Mouse (Mus musculus) limb, embryonic 10.5 days (tissue): ENCODE data around the gene Gm10283. TPM values are rescaled to one million over a fixed set of nuclear protein-coding genes. Genes with fewer than 3 reads are reported as not detected.
A peak's percentile ranks its signal among the peaks of the same experiment; 100 is the strongest.
"Not testable (repeated sequence)": the region's sequence is repeated elsewhere in the genome, so short reads cannot be mapped to it uniquely, and the experiment has no call there.

Source experiments
- DNase-seq: peaks from one replicate; pipeline ENCODE4 v3.0.0-alpha.2; 2017; ENCODE audit warnings: low spot score
- H3K27ac ChIP-seq: fragments of 300-500 bp; sonication (generic); 2 replicates; pipeline ENCODE4 v1.5.1; 2016; ENCODE audit warnings: mild to moderate bottlenecking
- H3K27me3 ChIP-seq: fragments of 300-500 bp; sonication (generic); 2 replicates; pipeline ENCODE4 v1.6.1; 2016; ENCODE audit warnings: low read depth, mild to moderate bottlenecking; ENCODE audit not compliant: poor library complexity, severe bottlenecking
- H3K36me3 ChIP-seq: fragments of 300-500 bp; sonication (generic); 2 replicates; pipeline ENCODE4 v1.6.1; 2016; ENCODE audit warnings: mild to moderate bottlenecking, moderate library complexity
- H3K4me1 ChIP-seq: fragments of 300-500 bp; sonication (generic); 2 replicates; pipeline ENCODE4 v1.6.1; 2016
- H3K4me3 ChIP-seq: fragments of 300-500 bp; sonication (generic); 2 replicates; pipeline ENCODE4 v1.5.1; 2016; ENCODE audit warnings: mild to moderate bottlenecking, moderate library complexity
- H3K9me3 ChIP-seq: fragments of 300-500 bp; sonication (generic); replicated peaks from 2 replicates; pipeline ENCODE4 v1.6.1; 2016; ENCODE audit warnings: mild to moderate bottlenecking
- WGBS: fragments of 180-500 bp; shearing (Covaris S2); methylation state at CpG from one replicate; pipeline ENCODE4 v1.1.7; 2016; 5-methylcytosine and 5-hydroxymethylcytosine counted together
- polyA plus RNA-seq: library from polyadenylated mRNA; unstranded; fragments of >200 nt; fragmentation: Nextera tagmentation; extraction: Ambion mirVana; gene quantifications from 2 replicates; pipeline ENCODE4 v1.2.1, GENCODE M21; 2016

The Gm10283 gene
- not detected in 2 replicates for polyA plus RNA-seq

DNA sequence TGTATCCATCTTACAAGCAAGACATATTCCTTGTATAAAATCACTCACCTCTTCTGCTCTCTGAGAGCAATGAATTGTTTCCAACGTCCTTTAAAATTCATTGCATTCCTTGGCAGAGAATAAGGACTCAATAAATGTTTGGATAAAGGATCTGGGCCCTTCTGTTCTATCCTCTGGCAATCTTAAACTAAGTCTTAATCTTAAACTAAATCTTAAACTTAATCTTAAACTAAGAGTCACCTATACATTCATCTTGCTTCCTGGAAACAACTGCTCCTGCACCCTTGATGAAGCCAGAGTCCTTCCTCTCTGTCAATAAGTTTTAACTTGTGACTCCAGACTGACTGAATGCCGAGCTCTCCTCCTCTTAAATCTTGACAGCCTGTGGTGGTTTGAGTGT is at the start of gene Gm10283:
TSS of gene Gm10283 (minus strand) at position 101 of the 400 bp plus-strand sequence.
- 62% methylated on average over 2 of the region's 2 CpGs for WGBS
- H3K4me1 ChIP-seq: peaks cover 7% of the 10 kb centered on the region; the same call in 1 of the 2 replicates
- no peak for DNase-seq

DNA sequence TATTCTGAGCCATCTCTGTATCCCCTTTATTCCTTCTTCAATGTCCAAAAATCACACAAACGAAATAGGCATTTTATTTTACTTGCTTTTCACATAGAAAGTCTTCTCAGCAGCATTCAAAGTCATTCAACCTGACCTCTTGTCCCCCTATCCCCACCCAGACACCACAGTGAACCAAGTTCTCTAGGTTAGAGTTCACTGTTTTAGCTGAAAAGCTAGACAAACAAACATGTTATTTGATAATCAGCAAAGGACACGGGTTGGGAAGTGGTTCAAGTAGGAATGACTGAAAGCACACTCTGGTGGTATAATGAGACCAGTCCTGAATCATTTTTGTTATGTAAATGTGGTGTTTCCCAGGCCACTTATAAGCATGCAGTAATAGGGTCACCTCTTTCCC is 31.9 kb upstream of the Gm10283 start:
- no peaks in the 10 kb centered on the region for H3K9me3 ChIP-seq
- H3K4me3 ChIP-seq: no peak overlapping the region
- H3K27me3 ChIP-seq: no peaks in the 10 kb centered on the region
- H3K36me3 ChIP-seq: no peaks in the 10 kb centered on the region
- no peak for DNase-seq
- no peak overlapping the region for H3K27ac ChIP-seq
- WGBS: 65% methylated on average over 2 of the region's 2 CpGs
- no peaks in the 10 kb centered on the region for H3K4me1 ChIP-seq

More for the DNA sequence above, at the start of gene Gm10283:
- no peak within 1 kb of the TSS for H3K4me3 ChIP-seq
- H3K36me3 ChIP-seq: no peaks in the 10 kb centered on the region
- no peaks in the 10 kb centered on the region for H3K9me3 ChIP-seq
- H3K27ac ChIP-seq: no peak within 1 kb of the TSS
- no peaks in the 10 kb centered on the region for H3K27me3 ChIP-seq

DNA sequence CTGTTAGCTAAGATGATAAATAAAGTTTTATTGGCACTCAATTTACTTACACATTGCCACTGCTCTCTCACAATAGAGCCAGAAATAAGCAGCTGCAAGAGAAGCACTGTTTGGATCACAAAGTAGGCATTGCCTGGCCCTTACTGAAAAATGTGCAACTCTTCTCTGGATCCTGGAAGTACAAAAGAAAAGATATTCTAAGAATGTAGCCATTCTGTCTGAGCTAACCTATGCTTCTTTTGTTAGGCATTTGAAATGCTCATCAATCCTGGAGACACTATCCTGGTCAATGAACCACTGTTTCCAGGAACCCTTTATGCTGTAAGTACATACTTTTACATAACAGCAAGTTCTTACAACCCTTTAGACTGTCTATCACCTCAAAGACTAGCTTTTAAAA is 15.3 kb upstream of the Gm10283 start:
- Histone ChIP-seq H3K27ac (no peak overlapping the region), H3K9me3 (no peaks in the 10 kb centered on the region), H3K36me3 (no peaks in the 10 kb centered on the region), H3K4me1 (no peaks in the 10 kb centered on the region), H3K4me3 (no peak overlapping the region), H3K27me3 (no peaks in the 10 kb centered on the region)
- DNase-seq: no peak

DNA sequence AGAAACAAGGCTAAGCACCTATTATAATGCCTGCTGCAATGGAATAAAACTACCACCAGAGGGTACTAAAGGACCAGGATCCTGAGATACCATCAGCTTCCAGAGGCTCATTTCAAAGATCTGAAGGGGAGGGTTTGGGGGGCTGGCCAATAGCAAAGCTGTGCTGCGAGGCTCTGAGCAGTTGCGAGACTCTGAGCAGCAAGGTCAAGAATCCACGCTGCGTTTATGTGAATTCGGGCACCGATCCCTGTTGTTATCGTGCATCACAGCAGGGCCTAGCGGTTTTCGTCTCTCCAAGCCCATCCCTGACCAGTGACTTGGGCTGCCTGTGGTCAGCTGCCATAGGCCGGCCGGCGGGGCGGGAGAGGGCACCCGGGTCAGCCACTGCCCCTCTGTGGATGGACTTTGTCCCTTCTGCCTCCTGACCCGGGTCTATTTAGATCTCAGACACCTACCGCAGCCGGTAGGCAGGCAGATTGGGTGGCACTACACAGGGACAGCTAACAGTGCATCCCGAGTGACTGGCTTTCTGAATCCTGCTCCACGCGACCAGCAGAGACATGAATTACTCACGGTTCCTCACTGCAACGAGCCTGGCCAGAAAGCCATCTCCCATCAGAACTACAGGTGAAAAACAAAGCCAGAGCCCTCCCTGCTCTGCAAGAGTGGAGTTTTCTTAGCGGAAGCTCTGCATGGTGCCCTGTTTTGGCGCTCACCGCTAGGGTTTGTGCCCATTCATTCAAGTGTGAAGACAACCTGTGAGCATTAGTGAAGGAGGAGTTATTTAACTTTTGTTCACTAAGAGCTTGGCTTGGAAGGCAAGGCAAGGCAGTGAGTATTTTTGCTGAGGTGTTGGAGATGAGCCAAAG is 2.9 kb upstream of the Gm10283 start, which contains the start of gene Aadat:
TSS of gene Aadat (plus strand) at position 280 of the 869 bp plus-strand sequence.
- Histone ChIP-seq H3K4me3 (peak within 1 kb of the TSS; percentile 64), H3K9me3 (no peaks in the 10 kb centered on the region), H3K27ac (peak within 1 kb of the TSS; percentile 88), H3K27me3 (no peaks in the 10 kb centered on the region), H3K4me1 (peaks cover 7% of the 10 kb centered on the region; the same call in 1 of the 2 replicates), H3K36me3 (no peaks in the 10 kb centered on the region)
- WGBS: 1% methylated on average over 25 of the region's 25 CpGs
- DNase-seq: peak; percentile 76

DNA sequence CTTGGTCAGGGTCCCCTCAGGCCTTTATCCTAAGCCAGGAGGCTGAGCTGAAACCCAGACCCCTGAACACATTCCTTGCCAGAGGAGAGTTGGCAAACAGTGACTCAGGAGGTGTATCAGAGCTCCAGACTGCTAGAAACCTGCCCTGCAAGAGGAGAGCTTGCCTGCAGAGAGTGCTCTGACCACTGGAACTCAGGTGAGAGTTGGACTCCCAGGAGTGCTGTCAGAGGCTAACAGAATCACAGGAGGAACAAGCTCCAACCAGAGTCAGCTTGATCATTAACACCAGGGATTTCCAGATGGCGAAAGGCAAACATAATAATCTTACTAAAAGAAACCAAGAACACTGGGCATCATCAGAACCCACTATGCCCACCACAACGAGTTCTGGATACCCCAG is 8.0 kb downstream of the Gm10283 start:
- not testable (repeated sequence) for DNase-seq, H3K27ac ChIP-seq, H3K4me3 ChIP-seq, H3K4me1 ChIP-seq, H3K36me3 ChIP-seq, H3K27me3 ChIP-seq, H3K9me3 ChIP-seq
- WGBS: 86% methylated on average over 2 of the region's 2 CpGs

DNA sequence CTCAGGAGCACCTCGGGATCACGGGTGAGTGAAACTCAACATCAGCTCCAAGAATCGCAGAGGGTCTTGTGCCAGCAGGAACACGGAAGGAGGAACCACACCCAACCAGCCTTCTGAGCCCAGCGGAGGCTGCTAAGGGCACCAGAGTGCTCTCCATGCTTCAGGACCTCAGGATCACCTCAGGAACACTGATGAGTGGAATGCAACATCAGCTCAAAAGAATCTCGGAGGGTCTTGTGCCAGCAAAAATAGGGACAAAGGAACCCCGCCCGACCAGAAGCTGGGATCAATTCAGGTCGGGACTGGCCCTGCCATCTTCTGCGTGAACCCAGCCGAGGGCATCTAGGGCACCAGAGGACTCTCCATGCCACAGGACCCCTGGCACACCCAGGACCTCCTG is 8.4 kb downstream of the Gm10283 start:
- H3K27me3 ChIP-seq: no peaks in the 10 kb centered on the region
- no peak overlapping the region for H3K4me3 ChIP-seq
- no peak overlapping the region for H3K27ac ChIP-seq
- H3K36me3 ChIP-seq: no peaks in the 10 kb centered on the region
- no peak for DNase-seq
- WGBS: 94% methylated on average over 11 of the region's 11 CpGs
- H3K9me3 ChIP-seq: no peaks in the 10 kb centered on the region
- no peaks in the 10 kb centered on the region for H3K4me1 ChIP-seq

DNA sequence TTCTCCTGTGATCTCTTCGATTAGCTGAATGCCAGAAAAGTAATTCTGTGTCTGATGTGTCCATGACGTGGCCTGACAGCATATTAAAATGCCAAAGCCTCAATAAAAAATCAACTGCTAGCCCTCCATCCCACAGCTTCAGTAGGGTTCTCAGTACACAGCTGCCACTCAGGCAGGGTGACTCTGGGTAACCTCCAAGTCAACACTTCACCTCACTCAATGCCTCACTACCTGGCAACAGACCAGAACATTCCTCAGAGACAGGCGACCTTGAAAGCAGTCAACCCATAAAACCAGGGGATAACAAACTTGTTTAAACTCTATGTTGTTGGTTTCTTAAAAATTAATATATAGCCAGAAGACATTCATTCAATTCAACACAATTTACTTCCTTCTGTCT is 10.5 kb downstream of the Gm10283 start:
- no peak for DNase-seq
- Histone ChIP-seq H3K4me3 (no peak overlapping the region), H3K9me3 (no peaks in the 10 kb centered on the region), H3K27me3 (no peaks in the 10 kb centered on the region), H3K36me3 (no peaks in the 10 kb centered on the region), H3K4me1 (no peaks in the 10 kb centered on the region), H3K27ac (no peak overlapping the region)
- WGBS: 76% methylated on average over 3 of the region's 3 CpGs

DNA sequence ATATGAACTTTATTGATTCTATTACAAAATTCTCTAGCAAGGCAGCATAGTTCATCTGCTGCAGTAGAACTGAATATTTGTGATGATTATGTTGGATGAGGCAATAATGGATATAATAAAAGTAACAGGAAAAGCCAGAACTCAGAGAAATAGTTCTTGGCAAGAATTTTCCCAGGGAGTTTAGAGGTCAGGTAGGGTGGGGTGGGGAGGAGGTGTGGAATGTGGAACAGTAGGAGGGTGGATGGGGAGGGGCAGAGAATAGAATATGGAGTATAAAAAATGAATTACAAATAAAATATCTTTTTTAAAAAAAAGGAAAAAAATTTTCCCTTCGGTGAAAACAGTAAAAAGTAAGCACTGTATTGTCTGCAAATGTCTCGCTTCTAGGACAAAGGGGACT is 11.1 kb downstream of the Gm10283 start:
- WGBS: 95% methylated on average over 2 of the region's 2 CpGs
- H3K4me3 ChIP-seq: no peak overlapping the region
- H3K36me3 ChIP-seq: no peaks in the 10 kb centered on the region
- no peak overlapping the region for H3K27ac ChIP-seq
- H3K27me3 ChIP-seq: no peaks in the 10 kb centered on the region
- no peaks in the 10 kb centered on the region for H3K9me3 ChIP-seq
- no peak for DNase-seq
- no peaks in the 10 kb centered on the region for H3K4me1 ChIP-seq

DNA sequence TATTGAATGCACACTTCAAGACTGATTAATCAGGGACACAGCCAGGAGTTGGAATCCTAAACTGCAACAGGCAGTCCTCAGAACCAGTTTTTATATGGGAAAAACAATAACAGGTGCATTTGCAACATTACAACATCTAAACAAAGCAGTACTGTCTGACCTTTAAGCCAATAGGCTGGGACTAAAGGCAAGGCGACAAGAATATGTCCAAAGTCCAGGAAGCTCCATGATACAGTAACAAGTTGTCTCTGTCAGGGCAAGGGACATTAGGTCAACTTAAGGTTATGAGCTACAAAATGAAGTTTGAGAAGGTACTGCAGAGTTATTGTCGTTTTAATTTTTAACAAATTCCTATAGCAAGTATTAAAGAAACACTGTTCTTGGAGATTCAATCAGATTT is 12.9 kb downstream of the Gm10283 start:
- 88% methylated on average over 2 of the region's 2 CpGs for WGBS
- H3K27me3 ChIP-seq: no peaks in the 10 kb centered on the region
- H3K36me3 ChIP-seq: no peaks in the 10 kb centered on the region
- H3K27ac ChIP-seq: no peak overlapping the region
- H3K4me1 ChIP-seq: no peaks in the 10 kb centered on the region
- DNase-seq: no peak
- no peaks in the 10 kb centered on the region for H3K9me3 ChIP-seq
- H3K4me3 ChIP-seq: no peak overlapping the region

DNA sequence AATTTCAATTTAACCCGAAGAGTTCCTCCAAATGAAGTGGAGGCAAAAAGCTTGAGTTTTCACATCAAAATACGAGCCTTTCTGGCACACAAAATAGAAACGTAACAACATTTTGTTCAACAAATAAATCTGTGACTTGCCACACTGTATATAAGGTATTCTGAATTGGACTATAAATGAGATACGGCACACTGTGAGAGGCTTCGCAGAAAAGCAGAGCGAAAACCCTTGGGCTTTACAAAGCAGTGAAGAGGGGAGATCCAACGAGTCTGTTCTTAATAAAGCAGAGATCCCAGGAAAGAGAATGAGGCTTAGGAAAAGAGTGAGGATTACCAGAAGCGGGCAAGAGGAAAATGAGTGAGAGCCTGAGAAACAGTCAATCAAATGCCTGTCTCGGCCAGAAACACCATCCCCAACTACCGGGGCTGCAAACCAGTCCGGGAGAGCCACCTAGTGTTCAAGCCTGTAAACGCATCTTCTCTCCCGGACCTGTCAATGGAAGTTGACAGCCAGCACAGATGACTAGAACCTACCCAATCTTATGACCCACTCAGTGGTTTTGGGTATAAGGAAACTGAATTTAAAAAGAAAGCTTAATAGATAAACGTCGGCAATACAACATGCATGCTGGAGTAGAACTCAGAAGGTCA is 36.2 kb downstream of the Gm10283 start:
- Histone ChIP-seq H3K36me3 (no peaks in the 10 kb centered on the region), H3K4me3 (no peak overlapping the region), H3K27me3 (no peaks in the 10 kb centered on the region), H3K27ac (no peak overlapping the region), H3K4me1 (no peaks in the 10 kb centered on the region), H3K9me3 (no peaks in the 10 kb centered on the region)
- 40% methylated on average over 15 of the region's 15 CpGs for WGBS
- DNase-seq: peak; percentile 68

DNA sequence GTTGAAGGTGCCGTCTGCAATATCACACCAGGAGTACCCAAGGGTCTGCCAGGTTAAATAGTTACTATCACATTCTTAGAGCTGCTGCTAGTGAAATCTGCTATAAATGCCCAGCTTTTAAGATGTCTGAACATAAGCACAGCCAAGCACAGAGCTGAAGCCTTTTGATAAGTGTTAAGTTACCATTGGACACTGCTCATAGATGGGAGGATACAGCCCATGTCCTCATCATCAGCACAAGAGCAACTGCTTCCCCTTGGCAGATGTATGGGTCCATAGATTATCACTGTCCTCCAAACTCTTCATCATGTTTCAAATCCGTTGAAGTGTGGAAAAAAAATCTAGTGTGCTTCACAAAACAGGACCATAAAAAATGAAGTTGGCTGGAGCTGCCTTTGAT is 53.7 kb downstream of the Gm10283 start:
- H3K4me3 ChIP-seq: no peak overlapping the region
- no peaks in the 10 kb centered on the region for H3K27me3 ChIP-seq
- 82% methylated on average over 2 of the region's 2 CpGs for WGBS
- no peaks in the 10 kb centered on the region for H3K4me1 ChIP-seq
- no peak overlapping the region for H3K27ac ChIP-seq
- no peak for DNase-seq
- no peaks in the 10 kb centered on the region for H3K36me3 ChIP-seq
- no peaks in the 10 kb centered on the region for H3K9me3 ChIP-seq

DNA sequence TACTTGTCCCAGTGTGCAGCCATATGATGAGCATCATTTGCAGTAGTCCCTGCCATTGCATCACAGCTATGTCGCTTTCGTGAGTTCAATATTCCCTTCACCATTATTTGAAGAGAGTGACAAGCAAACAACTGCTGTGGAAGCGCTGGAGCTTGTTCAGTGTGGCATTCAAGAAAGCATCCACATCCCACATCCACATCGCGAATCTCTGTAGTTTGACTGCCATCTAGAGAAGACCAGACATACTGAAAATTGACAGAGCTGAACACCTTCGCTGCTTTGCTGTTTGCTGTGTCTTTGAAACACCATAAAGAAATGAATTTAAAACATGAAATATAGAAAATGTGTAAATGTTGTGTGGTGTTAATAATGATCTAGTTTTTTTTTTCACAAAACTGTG is 58.0 kb downstream of the Gm10283 start:
- Histone ChIP-seq H3K27ac (no peak overlapping the region), H3K4me3 (no peak overlapping the region)
- 83% methylated on average over 6 of the region's 6 CpGs for WGBS

DNA sequence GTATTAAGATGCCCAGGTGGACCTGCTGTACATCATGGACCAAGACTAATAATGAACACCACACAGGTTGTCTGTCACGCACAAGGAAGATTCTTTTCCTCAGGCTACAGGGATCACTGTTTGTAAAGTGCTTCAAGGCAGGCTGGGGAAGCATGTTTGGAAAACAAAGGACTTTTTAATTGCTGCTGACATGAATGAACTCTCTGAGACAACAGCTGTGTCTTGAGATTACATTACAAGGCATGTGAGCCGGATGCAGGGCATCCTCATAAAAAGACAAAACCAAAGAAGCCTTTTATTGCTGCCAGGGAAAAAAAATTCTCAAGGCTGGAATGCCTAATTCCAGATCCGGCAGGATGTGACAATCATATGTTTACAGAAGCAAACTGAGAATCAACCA is 64.4 kb downstream of the Gm10283 start:
- no peak overlapping the region for H3K27ac ChIP-seq
- H3K27me3 ChIP-seq: no peaks in the 10 kb centered on the region
- no peak overlapping the region for H3K4me3 ChIP-seq
- H3K4me1 ChIP-seq: no peaks in the 10 kb centered on the region
- no peak for DNase-seq
- WGBS: 57% methylated on average over 3 of the region's 3 CpGs
- no peaks in the 10 kb centered on the region for H3K36me3 ChIP-seq
- H3K9me3 ChIP-seq: no peaks in the 10 kb centered on the region

More for the DNA sequence above, 58.0 kb downstream of the Gm10283 start:
- Histone ChIP-seq H3K27me3 (no peaks in the 10 kb centered on the region), H3K36me3 (no peaks in the 10 kb centered on the region), H3K4me1 (no peaks in the 10 kb centered on the region), H3K9me3 (no peaks in the 10 kb centered on the region)
- DNase-seq: no peak
